Mouse (Mus musculus): ENCODE data around the gene Copa. TPM values are rescaled to one million over a fixed set of nuclear protein-coding genes. Genes with fewer than 3 reads are reported as not detected.
A peak's percentile ranks its signal among the peaks of the same experiment; 100 is the strongest.

Copa gene
- polyA plus RNA-seq, 1 experiment from 2014 or later, result 176 TPM

- 72% methylated on average over 2 of the region's 2 CpGs for WGBS
- peaks cover 58% of the 10 kb centered on the region for H3K36me3 ChIP-seq (replicated peaks)
These were observed 46.8 kb downstream of the Copa start for GRCm38 (mm10) chr1:172129108-172129507.

DNA sequence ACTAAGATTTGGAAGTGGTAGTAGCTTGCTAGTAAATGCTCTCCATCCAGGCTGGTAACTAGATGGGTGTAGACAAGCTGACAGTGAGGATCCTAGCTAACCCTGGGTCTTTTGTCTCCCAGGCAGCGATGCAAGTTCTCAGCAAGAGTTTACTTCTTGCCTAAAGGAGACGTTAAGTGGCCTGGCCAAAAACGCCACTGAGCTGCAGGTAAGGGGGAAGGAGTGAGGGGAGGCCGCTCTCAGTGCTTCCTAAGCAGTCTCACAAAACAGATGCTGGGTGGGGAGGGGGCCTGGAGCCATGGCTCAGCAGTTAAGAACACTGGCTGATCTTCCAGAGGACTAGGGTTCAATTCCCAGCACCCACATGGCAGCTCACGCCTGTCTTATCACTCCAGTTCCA lies 47.5 kb downstream of the Copa start:
- Histone ChIP-seq H3K27me3 (ENCODE audit: poor library complexity, severe bottlenecking) (no peaks in the 10 kb centered on the region), H3K36me3 (replicated peaks) (peaks cover 65% of the 10 kb centered on the region), H3K9me3 (no peaks in the 10 kb centered on the region), H3K27ac (no peak overlapping the region), H3K4me1 (peaks cover 14% of the 10 kb centered on the region), H3K4me3 (no peak overlapping the region)
- DNase-seq (ENCODE audit: extremely low spot score, low spot score), result no peak
- 92% methylated on average over 5 of the region's 5 CpGs for WGBS

More at GRCm38 (mm10) chr1:172129108-172129507, 46.8 kb downstream of the Copa start:
- Histone ChIP-seq H3K9me3 (no peaks in the 10 kb centered on the region), H3K4me1 (peaks cover 14% of the 10 kb centered on the region), H3K27me3 (ENCODE audit: poor library complexity, severe bottlenecking) (no peaks in the 10 kb centered on the region), H3K27ac (no peak overlapping the region), H3K4me3 (no peak overlapping the region)
- no peak for DNase-seq (ENCODE audit: extremely low spot score, low spot score)

DNA sequence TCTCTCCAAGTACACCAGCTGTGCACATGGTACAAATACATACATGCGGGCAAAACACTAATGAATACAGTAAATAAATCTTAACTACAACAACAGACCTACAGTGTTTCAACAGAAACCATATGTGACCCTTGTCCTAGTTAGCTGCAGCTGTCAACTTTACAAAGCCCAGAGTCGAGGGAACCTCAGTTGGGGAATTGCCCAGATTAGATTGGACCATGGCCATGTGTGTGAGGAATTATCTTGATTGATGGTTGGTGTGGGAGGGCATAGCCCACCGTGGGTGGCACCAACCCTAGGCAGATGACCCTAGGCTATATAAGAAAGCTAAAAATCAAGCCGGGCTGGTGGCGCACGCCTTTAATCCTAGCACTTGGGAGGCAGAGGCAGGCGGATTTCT lies 50.0 kb downstream of the Copa start:
- no peak overlapping the region for H3K4me3 ChIP-seq
- H3K9me3 ChIP-seq, result no peaks in the 10 kb centered on the region
- H3K27ac ChIP-seq, result no peak overlapping the region
- peaks cover 85% of the 10 kb centered on the region for H3K36me3 ChIP-seq (replicated peaks)
- no peaks in the 10 kb centered on the region for H3K27me3 ChIP-seq (ENCODE audit: poor library complexity, severe bottlenecking)
- DNase-seq (ENCODE audit: extremely low spot score, low spot score), result no peak
- 91% methylated on average over 7 of the region's 7 CpGs for WGBS
- peaks cover 6% of the 10 kb centered on the region for H3K4me1 ChIP-seq

DNA sequence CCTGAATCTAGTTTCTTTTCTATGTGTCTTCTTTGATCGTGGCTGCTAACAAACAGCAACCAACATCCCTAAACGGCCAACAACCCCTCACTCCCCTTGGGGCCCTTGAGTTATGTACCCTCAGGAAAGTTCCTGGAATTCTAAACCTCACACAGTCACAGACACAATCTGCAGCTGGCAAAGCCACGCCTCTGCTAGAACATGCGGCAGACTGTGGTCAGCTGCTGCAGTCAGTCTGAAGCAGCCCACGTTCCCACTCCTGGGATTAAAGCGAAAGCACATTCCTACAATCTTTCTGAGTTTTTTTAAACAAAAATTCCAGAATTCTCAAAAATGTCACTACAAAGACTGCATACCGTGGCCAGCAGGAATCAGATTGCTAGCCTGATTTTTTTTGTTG lies 51.2 kb downstream of the Copa start:
- H3K27me3 ChIP-seq (ENCODE audit: poor library complexity, severe bottlenecking), result no peaks in the 10 kb centered on the region
- peaks cover 82% of the 10 kb centered on the region for H3K36me3 ChIP-seq (replicated peaks)
- 89% methylated on average over 7 of the region's 7 CpGs for WGBS
- no peak overlapping the region for H3K4me3 ChIP-seq
- no peak overlapping the region for H3K27ac ChIP-seq
- DNase-seq (ENCODE audit: extremely low spot score, low spot score), result no peak
- no peaks in the 10 kb centered on the region for H3K9me3 ChIP-seq
- no peaks in the 10 kb centered on the region for H3K4me1 ChIP-seq

- DNase-seq (ENCODE audit: extremely low spot score, low spot score), result no peak
- H3K4me1 ChIP-seq, result no peaks in the 10 kb centered on the region
- no peak overlapping the region for H3K4me3 ChIP-seq
- 93% methylated on average over 4 of the region's 4 CpGs for WGBS
- H3K36me3 ChIP-seq (replicated peaks), result peaks cover 76% of the 10 kb centered on the region
- no peaks in the 10 kb centered on the region for H3K9me3 ChIP-seq
- no peak overlapping the region for H3K27ac ChIP-seq
- no peaks in the 10 kb centered on the region for H3K27me3 ChIP-seq (ENCODE audit: poor library complexity, severe bottlenecking)
These were observed 51.7 kb downstream of the Copa start for GRCm38 (mm10) chr1:172134072-172134471.

- WGBS, result 93% methylated on average over 2 of the region's 2 CpGs
- DNase-seq (ENCODE audit: extremely low spot score, low spot score), result no peak
- Histone ChIP-seq H3K4me3 (no peak overlapping the region), H3K36me3 (replicated peaks) (peaks cover 16% of the 10 kb centered on the region), H3K27me3 (ENCODE audit: poor library complexity, severe bottlenecking) (no peaks in the 10 kb centered on the region), H3K4me1 (no peaks in the 10 kb centered on the region), H3K9me3 (no peaks in the 10 kb centered on the region), H3K27ac (no peak overlapping the region)
These were observed 57.8 kb downstream of the Copa start for GRCm38 (mm10) chr1:172140160-172140559.

DNA sequence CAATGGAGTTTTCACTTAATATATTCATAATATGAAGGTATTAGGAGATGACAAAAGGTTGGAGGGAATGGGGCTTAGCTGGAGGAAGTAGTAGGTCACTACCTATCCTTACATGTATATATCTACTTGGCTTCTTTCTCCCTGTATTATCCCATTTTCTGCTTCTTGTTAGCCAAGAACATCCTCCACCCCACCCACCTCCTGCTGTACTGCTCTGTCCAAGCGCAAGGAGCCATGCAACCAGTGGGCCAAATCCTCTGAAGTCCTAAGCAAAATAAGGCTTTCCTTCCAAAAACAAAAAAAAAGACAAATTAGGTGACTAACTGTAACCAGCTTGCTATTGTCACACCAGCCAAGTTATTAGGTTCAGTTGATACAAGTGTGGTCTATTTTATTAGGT lies 58.5 kb downstream of the Copa start:
- Histone ChIP-seq H3K4me1 (no peaks in the 10 kb centered on the region), H3K27ac (no peak overlapping the region), H3K4me3 (no peak overlapping the region), H3K27me3 (ENCODE audit: poor library complexity, severe bottlenecking) (no peaks in the 10 kb centered on the region), H3K9me3 (no peaks in the 10 kb centered on the region), H3K36me3 (replicated peaks) (peaks cover 10% of the 10 kb centered on the region)
- WGBS, result 97% methylated on average over 1 of the region's 1 CpGs
- no peak for DNase-seq (ENCODE audit: extremely low spot score, low spot score)

DNA sequence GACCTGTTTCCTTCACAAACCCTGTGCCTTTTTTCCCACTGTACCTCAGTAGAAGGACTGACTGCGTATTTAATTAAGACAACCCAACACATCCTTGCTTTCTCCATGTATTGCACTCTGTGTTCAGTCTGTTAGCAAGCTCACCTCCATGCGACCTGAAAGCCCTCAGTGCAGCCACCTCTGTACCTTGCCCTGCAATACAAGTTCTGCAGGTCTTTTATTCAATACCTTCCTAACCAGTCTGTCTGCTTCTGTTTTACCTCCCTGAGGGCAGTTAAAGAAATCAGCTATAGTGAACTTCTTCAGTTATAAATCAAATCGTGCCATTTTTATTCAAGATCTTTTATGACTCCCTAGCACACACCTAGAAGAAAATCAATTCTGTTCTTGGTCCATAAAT lies 59.2 kb downstream of the Copa start:
- H3K27ac ChIP-seq, result no peak overlapping the region

DNA sequence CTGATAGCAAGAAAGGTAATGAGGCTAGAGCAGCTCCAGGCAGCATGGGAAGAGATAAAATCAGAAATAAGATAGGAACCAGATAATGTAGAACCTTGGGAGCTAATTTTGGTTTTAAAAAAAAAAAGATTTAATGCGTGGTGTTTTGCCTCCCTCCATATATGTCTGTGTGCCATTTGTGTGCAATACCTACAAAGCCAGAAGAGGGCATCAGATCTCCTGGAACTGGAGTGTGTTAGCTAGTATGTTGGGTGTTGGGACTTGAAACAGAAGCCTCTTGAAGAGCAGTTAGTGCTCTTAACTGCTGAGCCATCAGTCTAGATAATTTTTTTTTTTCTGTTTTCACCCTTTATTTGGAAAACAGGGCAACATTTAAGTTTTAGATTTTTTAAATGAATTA lies 61.2 kb downstream of the Copa start:
- no peaks in the 10 kb centered on the region for H3K27me3 ChIP-seq (ENCODE audit: poor library complexity, severe bottlenecking)
- H3K36me3 ChIP-seq (replicated peaks), result no peaks in the 10 kb centered on the region
- 34% methylated on average over 1 of the region's 1 CpGs for WGBS
- H3K9me3 ChIP-seq, result no peaks in the 10 kb centered on the region
- DNase-seq (ENCODE audit: extremely low spot score, low spot score), result no peak
- H3K4me1 ChIP-seq, result peaks cover 8% of the 10 kb centered on the region
- no peak overlapping the region for H3K27ac ChIP-seq
- no peak overlapping the region for H3K4me3 ChIP-seq

More for the DNA sequence above, 59.2 kb downstream of the Copa start:
- no peak for DNase-seq (ENCODE audit: extremely low spot score, low spot score)
- Histone ChIP-seq H3K9me3 (no peaks in the 10 kb centered on the region), H3K27me3 (ENCODE audit: poor library complexity, severe bottlenecking) (no peaks in the 10 kb centered on the region), H3K4me3 (no peak overlapping the region), H3K36me3 (replicated peaks) (peaks cover 3% of the 10 kb centered on the region), H3K4me1 (no peaks in the 10 kb centered on the region)
- 80% methylated on average over 3 of the region's 3 CpGs for WGBS

DNA sequence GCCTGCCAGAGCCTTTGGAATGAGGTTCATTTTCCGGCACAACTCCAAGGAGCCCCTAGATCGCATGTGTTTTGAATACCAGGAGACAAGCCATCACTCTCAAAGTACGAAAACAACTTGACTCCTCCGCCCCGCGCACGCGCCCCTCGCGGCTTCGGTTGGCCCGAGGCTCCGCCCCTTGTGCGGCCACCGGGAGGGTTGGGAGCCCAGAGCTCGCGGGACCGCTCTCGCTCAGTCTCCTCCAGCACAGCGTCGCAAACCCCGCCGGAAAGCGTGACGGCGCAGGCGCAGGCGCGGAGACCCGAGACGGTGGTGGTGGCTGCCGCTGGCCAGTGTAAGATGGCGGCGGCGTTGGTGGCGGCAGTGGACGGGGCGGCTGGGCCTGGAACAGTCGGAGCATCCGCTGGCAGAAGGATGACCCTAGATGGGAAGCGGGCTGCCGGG lies 65.5 kb downstream of the Copa start, which contains the start of gene Dcaf8:
Gene Dcaf8 (plus strand): TSS at position 250 of the 444 bp plus-strand sequence.
- WGBS, result under 1% methylated on average over 42 of the region's 42 CpGs
- Histone ChIP-seq H3K27me3 (ENCODE audit: poor library complexity, severe bottlenecking) (no peaks in the 10 kb centered on the region), H3K27ac (peak within 1 kb of the TSS; percentile 99), H3K9me3 (no peaks in the 10 kb centered on the region), H3K36me3 (replicated peaks) (peaks cover 32% of the 10 kb centered on the region), H3K4me1 (peaks cover 22% of the 10 kb centered on the region), H3K4me3 (peak within 1 kb of the TSS; percentile 95)
- DNase-seq (ENCODE audit: extremely low spot score, low spot score), result peak; percentile 96

DNA sequence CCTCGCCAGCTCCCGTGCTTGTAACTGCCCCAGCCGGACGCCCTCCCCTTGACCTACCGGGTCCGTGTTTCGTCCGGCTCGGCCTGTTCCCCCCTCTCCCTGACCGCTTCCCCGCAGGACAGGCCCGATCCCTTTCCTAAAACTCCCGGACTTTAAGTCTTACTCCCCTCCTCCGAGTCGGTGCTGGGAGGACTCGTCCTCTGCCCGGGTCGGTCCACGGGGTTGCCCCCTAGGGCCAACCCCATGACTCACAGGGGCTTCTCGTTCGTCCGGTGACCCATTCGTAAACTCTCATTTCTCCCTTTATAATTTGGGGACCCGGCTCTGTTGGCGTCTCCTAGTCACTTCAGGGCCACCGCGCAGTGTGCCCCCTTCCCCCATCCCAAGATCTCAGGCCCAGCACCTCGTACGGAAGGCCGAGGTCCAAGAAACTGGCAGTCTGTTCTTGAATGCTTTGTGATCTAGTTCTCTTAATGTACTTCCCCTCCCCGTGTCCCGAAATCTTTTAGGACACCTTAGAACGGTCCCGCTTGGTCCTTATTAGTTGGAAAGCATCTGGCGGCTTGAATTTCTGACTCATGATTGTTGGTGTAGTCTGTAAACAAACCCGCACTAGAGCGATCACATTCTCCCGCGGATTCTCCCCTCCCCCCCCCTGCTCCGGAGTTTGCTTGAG lies 66.1 kb downstream of the Copa start:
- Histone ChIP-seq H3K27me3 (ENCODE audit: poor library complexity, severe bottlenecking) (no peaks in the 10 kb centered on the region), H3K4me1 (peaks cover 22% of the 10 kb centered on the region), H3K27ac (peak overlapping the region; percentile 99), H3K36me3 (replicated peaks) (peaks cover 37% of the 10 kb centered on the region), H3K9me3 (no peaks in the 10 kb centered on the region), H3K4me3 (peak overlapping the region; percentile 95)
- DNase-seq (ENCODE audit: extremely low spot score, low spot score), result peak; percentile 62
- under 1% methylated on average over 40 of the region's 40 CpGs for WGBS

- Histone ChIP-seq H3K27ac (peak overlapping the region; percentile 99), H3K4me1 (peaks cover 22% of the 10 kb centered on the region), H3K36me3 (replicated peaks) (peaks cover 45% of the 10 kb centered on the region), H3K9me3 (no peaks in the 10 kb centered on the region), H3K4me3 (peak overlapping the region; percentile 95), H3K27me3 (ENCODE audit: poor library complexity, severe bottlenecking) (no peaks in the 10 kb centered on the region)
- WGBS, result 26% methylated on average over 19 of the region's 19 CpGs
- DNase-seq (ENCODE audit: extremely low spot score, low spot score), result no peak
These were observed 66.9 kb downstream of the Copa start for GRCm38 (mm10) chr1:172148955-172149815.

DNA sequence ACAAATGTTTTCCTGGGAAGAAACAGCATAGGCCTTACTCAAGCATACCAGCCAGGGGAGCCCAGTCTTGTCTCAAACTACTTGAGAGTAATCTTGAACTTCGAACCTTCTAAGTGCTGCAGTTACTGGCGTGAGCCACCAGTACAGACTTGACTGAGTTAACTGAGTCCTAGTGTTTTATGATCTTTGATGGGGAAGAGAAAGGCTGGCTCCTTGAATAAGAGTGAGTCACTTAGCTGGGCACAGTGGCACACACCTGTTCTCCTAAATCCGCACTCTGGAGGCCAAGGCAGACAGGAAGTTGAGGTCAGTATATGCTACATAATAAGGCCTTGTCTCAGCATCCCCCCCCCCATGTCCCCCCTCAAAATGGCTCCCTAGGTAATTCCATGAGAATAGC lies 72.2 kb downstream of the Copa start:
- DNase-seq (ENCODE audit: extremely low spot score, low spot score), result no peak
- H3K36me3 ChIP-seq (replicated peaks), result peaks cover 79% of the 10 kb centered on the region

More for the DNA sequence above, 72.2 kb downstream of the Copa start:
- no peak overlapping the region for H3K4me3 ChIP-seq
- H3K4me1 ChIP-seq, result peaks cover 9% of the 10 kb centered on the region
- no peaks in the 10 kb centered on the region for H3K9me3 ChIP-seq
- no peak overlapping the region for H3K27ac ChIP-seq
- H3K27me3 ChIP-seq (ENCODE audit: poor library complexity, severe bottlenecking), result no peaks in the 10 kb centered on the region
- WGBS, result 95% methylated on average over 3 of the region's 3 CpGs

Measured in forebrain, embryonic 10.5 days (tissue).